ENCODE assay signal across 9 mouse cellular contexts in the genomic region with DNA sequence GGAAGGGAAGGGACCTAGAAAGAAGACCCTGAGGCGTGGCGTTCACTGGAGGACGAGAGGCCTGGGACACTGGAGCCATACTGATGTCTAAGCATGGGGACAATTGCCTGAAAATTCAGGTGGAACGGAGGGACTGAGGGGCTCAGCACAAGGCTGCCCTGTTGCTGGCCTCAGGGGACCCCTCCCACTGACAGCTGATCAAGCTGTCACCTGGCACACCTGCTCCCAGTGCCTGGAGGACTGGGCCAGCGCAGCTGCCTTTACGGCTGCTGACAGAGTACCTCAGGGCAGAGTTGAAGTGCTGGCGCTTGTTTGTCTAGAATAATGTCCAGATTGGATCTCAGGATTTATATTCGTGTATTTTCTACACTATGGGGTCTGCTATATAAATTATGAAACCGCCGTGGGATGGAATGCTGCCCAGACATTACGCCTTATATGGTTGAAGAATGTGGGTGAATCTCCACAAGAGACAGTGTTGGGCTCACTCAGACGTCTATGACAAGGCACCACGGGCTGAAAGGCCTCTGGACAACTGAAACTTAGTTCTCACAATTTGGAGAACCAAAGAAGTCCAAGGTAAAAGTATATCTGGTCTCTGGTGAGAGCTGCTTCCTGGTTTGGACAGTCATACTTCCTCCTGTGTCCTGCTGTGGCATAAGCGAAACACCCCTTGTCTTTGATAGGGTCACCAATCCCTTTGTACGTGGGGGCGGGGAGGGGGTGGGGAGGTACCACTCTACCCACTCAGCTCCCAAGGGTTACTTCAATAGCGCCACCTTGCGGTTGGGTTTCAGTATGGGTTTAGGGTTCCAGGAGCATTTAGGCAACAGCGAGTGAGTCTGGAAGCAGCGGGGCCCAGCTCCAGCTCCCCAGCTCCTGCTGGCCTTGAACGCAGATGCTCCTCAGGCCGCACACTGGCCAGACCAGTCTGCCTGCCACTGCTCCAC. TPM values are rescaled to one million over a fixed set of nuclear protein-coding genes. Genes with fewer than 3 reads are reported as not detected.
DNase-seq lines count a peak whose midpoint lies in the region; ATAC-seq lines count a peak whose summit lies in the region.
"Had no signal": no experiment of that assay in that cellular context is flagged by ENCODE, and none has a peak within 500 bp of the region (broad histone marks: within the 10 kb centered on the region; RNA-seq: fewer than 3 reads in every experiment).

No protein-coding gene starts in this region.

- 44% methylated on average over 22 of the region's 22 CpGs for WGBS in embryonic facial prominence, embryonic 14.5 days
- WGBS in hindbrain, embryonic 15.5 days = 43% methylated on average over 22 of the region's 22 CpGs
- 39% methylated on average over 22 of the region's 22 CpGs for WGBS in stomach, embryonic 14.5 days

- H3K4me2 ChIP-seq in embryonic facial prominence, embryonic 14.5 days (ENCODE audit: low read depth, low read length) = no peak overlapping the region
- H3K4me2 ChIP-seq in hindbrain, embryonic 15.5 days = no peak overlapping the region
- H3K4me2 ChIP-seq in stomach, embryonic 14.5 days (replicated peaks; ENCODE audit: low read depth, low read length) = no peak overlapping the region

- no peak overlapping the region for H3K27ac ChIP-seq in embryonic facial prominence, embryonic 14.5 days (replicated peaks; ENCODE audit: low read depth, low read length)
- no peak overlapping the region for H3K27ac ChIP-seq in hindbrain, embryonic 15.5 days (replicated peaks)
- peak overlapping the region; percentile 36 for H3K27ac ChIP-seq in stomach, embryonic 14.5 days (ENCODE audit: low read length)
- H3K27ac ChIP-seq: midbrain, embryonic 12.5 days had no signal

- peak; percentile 46 to 74 for DNase-seq in cerebellum, postnatal 14 days
- DNase-seq in cerebellum, adult 8-10 months = no peak
- peak; percentile 73 for DNase-seq in WW6 (ENCODE audit: low read depth, low spot score)
- DNase-seq in embryonic facial prominence, embryonic 14.5 days (ENCODE audit: low spot score) = peak; percentile 53
- peak; percentile 70 for DNase-seq in left cerebral cortex, postnatal 4 days
- DNase-seq in mesoderm, embryonic 11.5 days (ENCODE audit: low read depth, low spot score) = peak; percentile 72

- H3K9ac ChIP-seq in embryonic facial prominence, embryonic 14.5 days (ENCODE audit: low read depth, low read length) = no peak overlapping the region
- H3K9ac ChIP-seq in hindbrain, embryonic 15.5 days = no peak overlapping the region
- H3K9ac ChIP-seq in stomach, embryonic 14.5 days (replicated peaks; ENCODE audit: low read depth, low read length) = no peak overlapping the region
- H3K9ac ChIP-seq: midbrain, embryonic 12.5 days had no signal

- H3K9me3 ChIP-seq in embryonic facial prominence, embryonic 14.5 days (ENCODE audit: control insufficient read depth, low read length) = no peaks in the 10 kb centered on the region
- H3K9me3 ChIP-seq in hindbrain, embryonic 15.5 days = no peaks in the 10 kb centered on the region
- no peaks in the 10 kb centered on the region for H3K9me3 ChIP-seq in stomach, embryonic 14.5 days (ENCODE audit: control insufficient read depth, low read depth, low read length)
- H3K9me3 ChIP-seq: midbrain, embryonic 12.5 days had no signal

- H3K27me3 ChIP-seq in embryonic facial prominence, embryonic 14.5 days (replicated peaks; ENCODE audit: control insufficient read depth, insufficient read depth, low read length) = 0 out of 2 replicates have a peak, but pooled peaks cover 6% of the 10 kb centered on the region
- H3K27me3 ChIP-seq in hindbrain, embryonic 15.5 days = 0 out of 2 replicates have a peak, but pooled peaks cover 5% of the 10 kb centered on the region
- no peaks in the 10 kb centered on the region for H3K27me3 ChIP-seq in stomach, embryonic 14.5 days (ENCODE audit: control insufficient read depth, insufficient read depth, low read length)

- no peak overlapping the region for H3K4me3 ChIP-seq in embryonic facial prominence, embryonic 14.5 days (ENCODE audit: low read depth, low read length)
- no peak overlapping the region for H3K4me3 ChIP-seq in hindbrain, embryonic 15.5 days
- no peak overlapping the region for H3K4me3 ChIP-seq in stomach, embryonic 14.5 days (ENCODE audit: low read depth, low read length)
- H3K4me3 ChIP-seq: midbrain, embryonic 12.5 days had no signal

- intact Hi-C loops in left cerebral cortex, postnatal 4 days (cut with DNase I) = no loop called here

- peak; percentile 16; the same call in 1 of the 2 replicates for ATAC-seq in embryonic facial prominence, embryonic 14.5 days (ENCODE audit: low read depth)
- ATAC-seq in hindbrain, embryonic 15.5 days (ENCODE audit: low FRiP score, low read depth) = 0 out of 2 replicates have a peak, but pooled peaks have one; percentile 32
- no peak; the same call in 1 of the 2 replicates for ATAC-seq in stomach, embryonic 14.5 days (ENCODE audit: insufficient number of reproducible peaks, insufficient read depth, low FRiP score, low read depth)

- H3K36me3 ChIP-seq in embryonic facial prominence, embryonic 14.5 days (ENCODE audit: control insufficient read depth, insufficient read depth, low read length) = no peaks in the 10 kb centered on the region
- no peaks in the 10 kb centered on the region for H3K36me3 ChIP-seq in hindbrain, embryonic 15.5 days
- no peaks in the 10 kb centered on the region for H3K36me3 ChIP-seq in stomach, embryonic 14.5 days (ENCODE audit: control insufficient read depth, insufficient read depth, low read length)
- H3K36me3 ChIP-seq: midbrain, embryonic 12.5 days had no signal

- peaks cover 7% of the 10 kb centered on the region for H3K4me1 ChIP-seq in embryonic facial prominence, embryonic 14.5 days (ENCODE audit: control insufficient read depth, insufficient read depth, low read length)
- H3K4me1 ChIP-seq in hindbrain, embryonic 15.5 days (replicated peaks) = peaks cover 8% of the 10 kb centered on the region
- H3K4me1 ChIP-seq in stomach, embryonic 14.5 days (ENCODE audit: control insufficient read depth, insufficient read depth, low read length) = peaks cover 15% of the 10 kb centered on the region; the same call in 1 of the 2 replicates

RNA-seq across cellular contexts. Expression of gene Trim2, which starts 27.0 kb away (rescaled TPM):
- polyA plus RNA-seq in embryonic facial prominence, embryonic 14.5 days (2014; fragmentation: Nextera tagmentation; extraction: Ambion mirVana) = 24.9 and 26.7 TPM in 2 replicates
- polyA plus RNA-seq in hindbrain, embryonic 15.5 days (2015; fragmentation: Nextera tagmentation; extraction: Ambion mirVana) = 139 and 145 TPM in 2 replicates
- total RNA-seq in left cerebral cortex, postnatal 4 days (2021) = 100 to 1,000 TPM; 331 to 352 TPM
- polyA plus RNA-seq in stomach, embryonic 14.5 days (2014; fragmentation: Nextera tagmentation; extraction: Ambion mirVana) = 37.1 and 38.0 TPM in 2 replicates
